In genomic region chr17:15247546-15248416, GRCm38 (mm10) we compare ENCODE assay signal across 8 mouse cellular contexts.
A peak's percentile ranks its signal among the peaks of the same experiment; 100 is the strongest.
DNase-seq lines count a peak whose midpoint lies in the region; ATAC-seq lines count a peak whose summit lies in the region.

No protein-coding gene starts in this region.

- H3K9ac ChIP-seq in neural tube, embryonic 11.5 days (ENCODE audit: low read length), result peak overlapping the region; percentile 48

- H3K27me3 ChIP-seq in hindbrain, embryonic 10.5 days (ENCODE audit: insufficient read depth, poor library complexity, severe bottlenecking), result peaks cover 17% of the 10 kb centered on the region
- H3K27me3 ChIP-seq in neural tube, embryonic 11.5 days (ENCODE audit: control insufficient read depth, insufficient read depth, low read length), result no peaks in the 10 kb centered on the region

- H3K4me2 ChIP-seq in neural tube, embryonic 11.5 days (ENCODE audit: low read depth), result peak overlapping the region; percentile 29

- H3K4me3 ChIP-seq in hindbrain, embryonic 10.5 days, result peak overlapping the region; percentile 38
- H3K4me3 ChIP-seq in neural tube, embryonic 11.5 days (ENCODE audit: low read depth, low read length), result no peak overlapping the region; the same call in 1 of the 2 replicates

- WGBS in hindbrain, embryonic 10.5 days, result 2% methylated on average over 20 of the region's 20 CpGs
- WGBS in neural tube, embryonic 11.5 days, result 3% methylated on average over 20 of the region's 20 CpGs

- H3K4me1 ChIP-seq in hindbrain, embryonic 10.5 days (replicated peaks), result peaks cover 32% of the 10 kb centered on the region
- peaks cover 12% of the 10 kb centered on the region for H3K4me1 ChIP-seq in neural tube, embryonic 11.5 days (ENCODE audit: control insufficient read depth, insufficient read depth, low read length)

- no peaks in the 10 kb centered on the region for H3K36me3 ChIP-seq in hindbrain, embryonic 10.5 days
- no peaks in the 10 kb centered on the region for H3K36me3 ChIP-seq in neural tube, embryonic 11.5 days (ENCODE audit: control insufficient read depth, insufficient read depth, low read length)

- H3K9me3 ChIP-seq in hindbrain, embryonic 10.5 days, result no peaks in the 10 kb centered on the region
- H3K9me3 ChIP-seq in neural tube, embryonic 11.5 days (ENCODE audit: control insufficient read depth, low read length), result no peaks in the 10 kb centered on the region

- peak overlapping the region; percentile 91 for H3K27ac ChIP-seq in hindbrain, embryonic 10.5 days
- H3K27ac ChIP-seq in neural tube, embryonic 11.5 days (ENCODE audit: low read depth, low read length), result peak overlapping the region; percentile 89

- DNase-seq in layer of hippocampus, postnatal 10 days (ENCODE audit: low spot score in 2 of 2), result peak; percentile 20 to 46
- no peak for DNase-seq in layer of hippocampus, adult 18-20 months (ENCODE audit: low spot score in 2 of 2)
- peak; percentile 14 to 28 for DNase-seq in cerebellum, postnatal 25 days
- peak; percentile 98 for DNase-seq in hindbrain, embryonic 10.5 days (ENCODE audit: low spot score)
- peak; percentile 88 for DNase-seq in neural tube, embryonic 11.5 days (ENCODE audit: low spot score)
- DNase-seq in adrenal gland, adult 8-10 months, result no peak
- no peak for DNase-seq in spleen, adult 18-20 months
- no peak for DNase-seq in left cerebral cortex, adult 18-20 months (ENCODE audit: low spot score in 2 of 2)

- ATAC-seq in neural tube, embryonic 11.5 days (ENCODE audit: insufficient read depth, low FRiP score, low TSS enrichment), result peak; percentile 98

Comparison
In these comparisons a context has a peak if more than half of its experiments do, and no peak if none do; other contexts are left out.
1. DNase-seq: peak in layer of hippocampus, postnatal 10 days (2 of 2), cerebellum, postnatal 25 days (2 of 2), hindbrain, embryonic 10.5 days (single experiment) and neural tube, embryonic 11.5 days (single experiment); none in layer of hippocampus, adult 18-20 months (0 of 2), adrenal gland, adult 8-10 months (single experiment), spleen, adult 18-20 months (0 of 2) and left cerebral cortex, adult 18-20 months (0 of 2).